Mouse (Mus musculus): ENCODE measurements around the gene Slc25a1.

DNA sequence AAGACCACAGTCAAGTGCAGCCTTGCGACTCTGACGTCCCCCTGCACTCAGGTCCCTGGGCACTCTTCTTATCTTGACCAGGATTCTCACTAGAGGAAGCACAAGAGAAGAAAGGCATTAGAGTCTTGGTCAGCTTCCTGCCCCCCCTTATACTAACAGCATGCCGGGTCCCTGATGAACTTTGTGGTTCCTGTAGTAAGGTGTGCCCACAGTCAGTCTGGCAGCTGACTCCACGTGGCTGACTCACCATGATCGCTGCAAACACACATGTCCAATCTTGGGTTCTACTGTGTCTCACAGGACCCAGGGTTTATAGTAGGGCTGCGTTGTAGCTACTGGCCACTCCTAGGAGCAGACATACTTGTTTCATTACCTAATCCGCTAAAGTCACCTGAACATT, 10.2 kb upstream of the Slc25a1 start:
- TF ChIP-seq CTCF (IDR thresholded peaks at IDR 0.05; ENCODE audit: borderline replicate concordance, extremely low read depth, insufficient read depth, insufficient read length) (no peak), POLR2A (IDR thresholded peaks at IDR 0.05; ENCODE audit: borderline replicate concordance, extremely low read depth, insufficient read depth, insufficient read length, poor library complexity, severe bottlenecking) (no peak)
